In genomic region chr15:85859490-85860031, GRCm38 (mm10) we compare ENCODE assay signal across 8 mouse cellular contexts. TPM values are rescaled to one million over a fixed set of nuclear protein-coding genes. Genes with fewer than 3 reads are reported as not detected.
DNase-seq lines count a peak whose midpoint lies in the region; ATAC-seq and TF ChIP-seq lines count a peak whose summit lies in the region.

Gtse1 (plus strand) TSS chr15:85859745.

- peak within 1 kb of the TSS; percentile 15 for H3K27ac ChIP-seq in CH12.LX (ENCODE audit: insufficient read depth, low read depth)
- H3K27ac ChIP-seq in forebrain, embryonic 11.5 days (ENCODE audit: low read depth, low read length): peak within 1 kb of the TSS; percentile 51; the same call in 1 of the 2 replicates
- peak within 1 kb of the TSS; percentile 65 for H3K27ac ChIP-seq in heart, embryonic 16.5 days (ENCODE audit: low read length)
- peak within 1 kb of the TSS; percentile 76 for H3K27ac ChIP-seq in liver, embryonic 15.5 days (replicated peaks)
- peak within 1 kb of the TSS; percentile 57; the same call in 1 of the 2 replicates for H3K27ac ChIP-seq in neural tube, embryonic 12.5 days

- H3K9ac ChIP-seq in CH12.LX (ENCODE audit: insufficient read depth, low read depth): peak within 1 kb of the TSS; percentile 83
- peak within 1 kb of the TSS; percentile 86 for H3K9ac ChIP-seq in forebrain, embryonic 11.5 days (ENCODE audit: low read length)
- peak within 1 kb of the TSS; percentile 81 for H3K9ac ChIP-seq in heart, embryonic 16.5 days (ENCODE audit: low read length)
- peak within 1 kb of the TSS; percentile 83 for H3K9ac ChIP-seq in liver, embryonic 15.5 days
- peak within 1 kb of the TSS; percentile 77 for H3K9ac ChIP-seq in neural tube, embryonic 12.5 days

- peak; percentile 82 for TF ChIP-seq POLR2A in CH12.LX (IDR thresholded peaks at IDR 0.05; ENCODE audit: low read depth, low read length)

- no peaks in the 10 kb centered on the region for H3K9me3 ChIP-seq in CH12.LX (replicated peaks; ENCODE audit: low read length)
- H3K9me3 ChIP-seq in forebrain, embryonic 11.5 days (ENCODE audit: control insufficient read depth, low read length): no peaks in the 10 kb centered on the region
- no peaks in the 10 kb centered on the region for H3K9me3 ChIP-seq in heart, embryonic 16.5 days (replicated peaks; ENCODE audit: control insufficient read depth, low read length)
- H3K9me3 ChIP-seq in liver, embryonic 15.5 days (replicated peaks): no peaks in the 10 kb centered on the region
- H3K9me3 ChIP-seq in neural tube, embryonic 12.5 days: no peaks in the 10 kb centered on the region

- TF ChIP-seq EP300 in CH12.LX (IDR thresholded peaks at IDR 0.05; ENCODE audit: low read length): no peak

- H3K79me2 ChIP-seq in CH12.LX (replicated peaks; ENCODE audit: control insufficient read depth, extremely low read depth, insufficient read depth, poor library complexity, severe bottlenecking): peaks cover 32% of the 10 kb centered on the region

- dilution Hi-C loops in CH12.LX (cut with MboI; ENCODE audit: extremely low pct_ligation_motif_present, extremely low pct_unique_long_range_greater_than_20kb, low sequenced_read_pairs): no loop called here

- H3K27me3 ChIP-seq in CH12.LX (replicated peaks): no peaks in the 10 kb centered on the region
- no peaks in the 10 kb centered on the region for H3K27me3 ChIP-seq in forebrain, embryonic 11.5 days (ENCODE audit: control insufficient read depth, insufficient read depth, low read length)
- H3K27me3 ChIP-seq in heart, embryonic 16.5 days (ENCODE audit: control insufficient read depth, insufficient read depth, low read length): no peaks in the 10 kb centered on the region
- no peaks in the 10 kb centered on the region for H3K27me3 ChIP-seq in liver, embryonic 15.5 days
- no peaks in the 10 kb centered on the region for H3K27me3 ChIP-seq in neural tube, embryonic 12.5 days (replicated peaks)

- peak; percentile 97 for DNase-seq in CH12.LX (ENCODE audit: extremely low read depth)
- peak; percentile 93 for DNase-seq in c-Kit-positive CD71-positive TER-119-negative erythroid progenitor cells, embryonic 14.5 days (ENCODE audit: low read depth)
- DNase-seq in forebrain, embryonic 11.5 days (ENCODE audit: low spot score): peak; percentile 95
- DNase-seq in kidney, postnatal 36 days: peak; percentile 96 to 98
- DNase-seq in telencephalon, adult 2 months (ENCODE audit: low read depth, low spot score): peak; percentile 98

- peak within 1 kb of the TSS; percentile 80 to 86 (median 84) for H3K4me3 ChIP-seq in CH12.LX (replicated peaks in 1 of 3; ENCODE audit: low read depth in 2 of 3, low read length in 2 of 3, poor library complexity in 1 of 3)
- H3K4me3 ChIP-seq in forebrain, embryonic 11.5 days (ENCODE audit: low read depth, low read length): peak within 1 kb of the TSS; percentile 85
- peak within 1 kb of the TSS; percentile 63 for H3K4me3 ChIP-seq in heart, embryonic 16.5 days (ENCODE audit: low read length)
- peak within 1 kb of the TSS; percentile 87 for H3K4me3 ChIP-seq in liver, embryonic 15.5 days (replicated peaks)
- H3K4me3 ChIP-seq in neural tube, embryonic 12.5 days: peak within 1 kb of the TSS; percentile 71

- WGBS in forebrain, embryonic 11.5 days: under 1% methylated on average over 42 of the region's 42 CpGs
- under 1% methylated on average over 42 of the region's 42 CpGs for WGBS in heart, embryonic 16.5 days
- under 1% methylated on average over 42 of the region's 42 CpGs for WGBS in liver, embryonic 15.5 days (ENCODE audit: insufficient replicate concordance)
- WGBS in neural tube, embryonic 12.5 days: under 1% methylated on average over 42 of the region's 42 CpGs

- no peak for TF ChIP-seq RAD21 in CH12.LX (IDR thresholded peaks at IDR 0.05; ENCODE audit: low read depth, low read length)

- H3K4me1 ChIP-seq in CH12.LX (ENCODE audit: control insufficient read depth in 1 of 2, insufficient read depth in 2 of 2): peaks cover 3 to 33% of the 10 kb centered on the region in 2 experiments
- H3K4me1 ChIP-seq in forebrain, embryonic 11.5 days (replicated peaks; ENCODE audit: control insufficient read depth, insufficient read depth, low read length): peaks cover 8% of the 10 kb centered on the region
- H3K4me1 ChIP-seq in heart, embryonic 16.5 days (ENCODE audit: control insufficient read depth, insufficient read depth, low read length): peaks cover 18% of the 10 kb centered on the region
- H3K4me1 ChIP-seq in liver, embryonic 15.5 days (replicated peaks): peaks cover 42% of the 10 kb centered on the region
- H3K4me1 ChIP-seq in neural tube, embryonic 12.5 days: peaks cover 23% of the 10 kb centered on the region

- H3K4me2 ChIP-seq in CH12.LX (ENCODE audit: insufficient read depth, low read depth, poor library complexity, severe bottlenecking): peak within 1 kb of the TSS; percentile 75
- peak within 1 kb of the TSS; percentile 83 for H3K4me2 ChIP-seq in forebrain, embryonic 11.5 days (ENCODE audit: low read depth, low read length, severe bottlenecking)
- peak within 1 kb of the TSS; percentile 79 for H3K4me2 ChIP-seq in heart, embryonic 16.5 days (ENCODE audit: low read depth, low read length)
- peak within 1 kb of the TSS; percentile 79 for H3K4me2 ChIP-seq in liver, embryonic 15.5 days
- peak within 1 kb of the TSS; percentile 87 for H3K4me2 ChIP-seq in neural tube, embryonic 12.5 days (replicated peaks)

- no peak for TF ChIP-seq CTCF in CH12.LX (conservative IDR thresholded peaks at IDR 0.05 in 1 of 2, IDR thresholded peaks at IDR 0.05 in 1 of 2; ENCODE audit: low read depth in 2 of 2, low read length in 2 of 2)

- peaks cover 27 to 47% of the 10 kb centered on the region in 2 experiments for H3K36me3 ChIP-seq in CH12.LX (replicated peaks in 1 of 2; ENCODE audit: control insufficient read depth in 1 of 2, insufficient read depth in 1 of 2, low read length in 1 of 2)
- peaks cover 6% of the 10 kb centered on the region; the same call in 1 of the 2 replicates for H3K36me3 ChIP-seq in forebrain, embryonic 11.5 days (ENCODE audit: control insufficient read depth, insufficient read depth, low read length)
- peaks cover 23% of the 10 kb centered on the region for H3K36me3 ChIP-seq in heart, embryonic 16.5 days (ENCODE audit: control insufficient read depth, insufficient read depth)
- peaks cover 37% of the 10 kb centered on the region for H3K36me3 ChIP-seq in liver, embryonic 15.5 days (replicated peaks)
- peaks cover 28% of the 10 kb centered on the region for H3K36me3 ChIP-seq in neural tube, embryonic 12.5 days

- ATAC-seq in forebrain, embryonic 11.5 days (replicated peaks; ENCODE audit: low FRiP score): peak; percentile 97
- peak; percentile 98 for ATAC-seq in heart, embryonic 16.5 days (replicated peaks; ENCODE audit: extremely low read depth, insufficient read depth, low FRiP score)
- ATAC-seq in liver, embryonic 15.5 days (ENCODE audit: insufficient read depth): peak; percentile 98
- ATAC-seq in neural tube, embryonic 12.5 days (ENCODE audit: low FRiP score, low read depth): peak; percentile 96

- in situ Hi-C loops in CH12.LX (cut with MboI; ENCODE audit: low pct_ligation_motif_present, low pct_unique_long_range_greater_than_20kb, low sequenced_read_pairs): loop anchor here (5.0 kb wide), 2 partner anchors 142 to 247 kb away; no protein-coding TSS in a partner anchor

TF ChIP-seq in CH12.LX, 34 proteins besides CTCF, POLR2A, EP300 and RAD21 (continues in another document):
- TF ChIP-seq MXI1 (IDR thresholded peaks at IDR 0.05; ENCODE audit: low read depth, low read length): peak; percentile 89
- peak; percentile 72 for TF ChIP-seq NELFE (IDR thresholded peaks at IDR 0.05; ENCODE audit: low read depth, low read length)
- no peak for TF ChIP-seq MYC (IDR thresholded peaks at IDR 0.05; ENCODE audit: low read depth, low read length)
- peak; percentile 78 for TF ChIP-seq CHD2 (IDR thresholded peaks at IDR 0.05; ENCODE audit: low read length)
- TF ChIP-seq SMC3 (IDR thresholded peaks at IDR 0.05; ENCODE audit: low read depth, low read length): no peak
- TF ChIP-seq MAZ (IDR thresholded peaks at IDR 0.05; ENCODE audit: low read depth, low read length): peak; percentile 74; the same call in 1 of the 2 replicates
- peak; percentile 97 for TF ChIP-seq HCFC1 (IDR thresholded peaks at IDR 0.05; ENCODE audit: low read depth, low read length)
- peak; percentile 93 for TF ChIP-seq CHD1 (IDR thresholded peaks at IDR 0.05; ENCODE audit: low read depth, low read length)
- 0 out of 2 replicates have a peak, but pooled peaks have one; percentile 12 for TF ChIP-seq BHLHE40 (IDR thresholded peaks at IDR 0.05; ENCODE audit: low read depth, low read length)
- TF ChIP-seq KAT2A (IDR thresholded peaks at IDR 0.05; ENCODE audit: insufficient replicate concordance, low read length): peak; percentile 97; the same call in 1 of the 2 replicates
- TF ChIP-seq ETS1 (conservative IDR thresholded peaks at IDR 0.05; ENCODE audit: low read depth, low read length): peak; percentile 18; the same call in 1 of the 2 replicates
- no peak for TF ChIP-seq PAX5 (IDR thresholded peaks at IDR 0.05; ENCODE audit: low read length)
- peak; percentile 80 for TF ChIP-seq TCF12 (IDR thresholded peaks at IDR 0.05; ENCODE audit: low read depth, low read length)
- TF ChIP-seq ZKSCAN1 (IDR thresholded peaks at IDR 0.05; ENCODE audit: borderline replicate concordance, low read depth, low read length): no peak
- peak; percentile 69 for TF ChIP-seq IRF4 (IDR thresholded peaks at IDR 0.05; ENCODE audit: low read depth, low read length)
- TF ChIP-seq NRF1 (IDR thresholded peaks at IDR 0.05; ENCODE audit: low read depth, low read length): peak; percentile 23; the same call in 1 of the 2 replicates
- TF ChIP-seq RCOR1 (conservative IDR thresholded peaks at IDR 0.05; ENCODE audit: low read depth, low read length): 0 out of 2 replicates have a peak, but pooled peaks have one; percentile 47
- TF ChIP-seq SIN3A (IDR thresholded peaks at IDR 0.05; ENCODE audit: low read length): peak; percentile 99
- no peak for TF ChIP-seq USF1 (IDR thresholded peaks at IDR 0.05; ENCODE audit: low read depth, low read length)
- TF ChIP-seq ZMIZ1 (IDR thresholded peaks at IDR 0.05; ENCODE audit: low read depth, low read length): peak; percentile 73
- no peak for TF ChIP-seq JUND (conservative IDR thresholded peaks at IDR 0.05; ENCODE audit: low read depth, low read length)
- 0 out of 2 replicates have a peak, but pooled peaks have one; percentile 71 for TF ChIP-seq POLR2AphosphoS2 (IDR thresholded peaks at IDR 0.05; ENCODE audit: low read depth, low read length)

RNA-seq across cellular contexts. Expression of gene Gtse1, which starts in this region (rescaled TPM):
- total RNA-seq in CH12.LX (2012; rRNA removed) (37.4 and 40.0 TPM in 2 replicates), CH12.LX (2014; rRNA removed) (31.6 and 32.8 TPM in 2 replicates)
- 36.6 and 40.1 TPM in 2 replicates for polyA plus RNA-seq in CH12.LX (2012; ENCODE audit: insufficient read length, low read depth)
- polyA plus RNA-seq in forebrain, embryonic 11.5 days (2014; fragmentation: Nextera tagmentation; extraction: Ambion mirVana): 60.8 and 62.7 TPM in 2 replicates
- polyA plus RNA-seq in heart, embryonic 16.5 days (2015; fragmentation: Nextera tagmentation; extraction: Ambion mirVana): 24.8 and 25.5 TPM in 2 replicates
- polyA plus RNA-seq in liver, embryonic 15.5 days (2015; fragmentation: Nextera tagmentation; extraction: Ambion mirVana): 24.2 and 25.0 TPM in 2 replicates
- 24.1 TPM in 2 replicates for polyA plus RNA-seq in neural tube, embryonic 12.5 days (2016; fragmentation: Nextera tagmentation; extraction: Ambion mirVana)

Comparison
In these comparisons a context has a peak if more than half of its experiments do, and no peak if none do; other contexts are left out.
1. Peak in every context shown above with its lines: DNase-seq, ATAC-seq, H3K4me3 ChIP-seq and H3K27ac ChIP-seq.
2. H3K27ac ChIP-seq: peak in every context shown above with its lines; median percentile 76 in liver, embryonic 15.5 days; 65 in heart, embryonic 16.5 days; 57 in neural tube, embryonic 12.5 days; 51 in forebrain, embryonic 11.5 days; 15 in CH12.LX.